Mouse (Mus musculus) heart, embryonic 13.5 days (tissue): ENCODE data around the gene Marveld3. TPM values are rescaled to one million over a fixed set of nuclear protein-coding genes. Genes with fewer than 3 reads are reported as not detected.

Source experiments
- ATAC-seq: fragments of 200-750 bp; cut with Nextera tagmentation; 2 replicates; pipeline ENCODE4 v1.8.0; 2017; ENCODE audit warnings: moderate TSS enrichment; ENCODE audit not compliant: insufficient number of reproducible peaks, low FRiP score, low TSS enrichment; ENCODE audit errors: extremely low read depth
- H3K27ac ChIP-seq: fragments of 300-500 bp; sonication (generic); replicated peaks from 2 replicates; pipeline ENCODE4 v1.5.1; 2015; ENCODE audit warnings: moderate library complexity, mild to moderate bottlenecking, inconsistent platforms
- H3K27me3 ChIP-seq: fragments of 300-500 bp; sonication (generic); replicated peaks from 2 replicates; pipeline ENCODE4 v1.6.1; 2015; ENCODE audit warnings: mild to moderate bottlenecking, inconsistent platforms
- H3K36me3 ChIP-seq: fragments of 300-500 bp; sonication (generic); 2 replicates; pipeline ENCODE4 v1.6.1; 2015; ENCODE audit warnings: mild to moderate bottlenecking, inconsistent platforms
- H3K4me1 ChIP-seq: fragments of 300-500 bp; sonication (generic); 2 replicates; pipeline ENCODE4 v1.6.1; 2015; ENCODE audit warnings: inconsistent platforms
- H3K4me2 ChIP-seq: fragments of 300-500 bp; sonication (generic); 2 replicates; pipeline ENCODE4 v1.6.1; 2015; ENCODE audit warnings: inconsistent platforms, mild to moderate bottlenecking, moderate library complexity
- H3K4me3 ChIP-seq: fragments of 300-500 bp; sonication (generic); 2 replicates; pipeline ENCODE4 v1.5.1; 2015; ENCODE audit warnings: moderate library complexity, mild to moderate bottlenecking, inconsistent platforms
- H3K9ac ChIP-seq: fragments of 300-500 bp; sonication (generic); 2 replicates; pipeline ENCODE4 v1.6.1; 2015; ENCODE audit warnings: inconsistent platforms, mild to moderate bottlenecking, moderate library complexity
- H3K9me3 ChIP-seq: fragments of 300-500 bp; sonication (generic); 2 replicates; pipeline ENCODE4 v1.6.1; 2016; ENCODE audit warnings: inconsistent platforms
- WGBS: fragments of 180-500 bp; shearing (Covaris S2); methylation state at CpG from one replicate; pipeline ENCODE4 v1.1.7; 2015; ENCODE audit warnings: mixed read lengths; 5-methylcytosine and 5-hydroxymethylcytosine counted together
- polyA plus RNA-seq: library from polyadenylated mRNA; unstranded; fragments of >200 nt; fragmentation: Nextera tagmentation; extraction: Ambion mirVana; gene quantifications from 2 replicates; pipeline ENCODE4 v1.2.1, GENCODE M21; 2015

Marveld3 gene
- 0.45 and 0.86 TPM in 2 replicates for polyA plus RNA-seq

- Histone ChIP-seq H3K27me3 (peaks cover 61% of the 10 kb centered on the region), H3K36me3 (no peaks in the 10 kb centered on the region), H3K9me3 (no peaks in the 10 kb centered on the region), H3K4me3 (peak within 1 kb of the TSS; percentile 50), H3K9ac (peak within 1 kb of the TSS; percentile 33), H3K27ac (no peak within 1 kb of the TSS), H3K4me2 (peak within 1 kb of the TSS; percentile 71), H3K4me1 (peaks cover 38% of the 10 kb centered on the region)
- WGBS = 6% methylated on average over 64 of the region's 64 CpGs
- ATAC-seq = no peak
Measured at GRCm38 (mm10) chr8:109961693-109962367, at the start of gene Marveld3. Gene Marveld3, minus strand, starts transcription at chr8:109962203.

- H3K4me2 ChIP-seq = no peak overlapping the region
- H3K27ac ChIP-seq = no peak overlapping the region
- no peaks in the 10 kb centered on the region for H3K27me3 ChIP-seq
- no peak for ATAC-seq
- H3K9ac ChIP-seq = no peak overlapping the region
- WGBS = 26% methylated on average over 5 of the region's 5 CpGs
- no peaks in the 10 kb centered on the region for H3K4me1 ChIP-seq
- H3K9me3 ChIP-seq = no peaks in the 10 kb centered on the region
- no peaks in the 10 kb centered on the region for H3K36me3 ChIP-seq
- H3K4me3 ChIP-seq = no peak overlapping the region
Measured at GRCm38 (mm10) chr8:110010868-110011267, 48.9 kb upstream of the Marveld3 start.

DNA sequence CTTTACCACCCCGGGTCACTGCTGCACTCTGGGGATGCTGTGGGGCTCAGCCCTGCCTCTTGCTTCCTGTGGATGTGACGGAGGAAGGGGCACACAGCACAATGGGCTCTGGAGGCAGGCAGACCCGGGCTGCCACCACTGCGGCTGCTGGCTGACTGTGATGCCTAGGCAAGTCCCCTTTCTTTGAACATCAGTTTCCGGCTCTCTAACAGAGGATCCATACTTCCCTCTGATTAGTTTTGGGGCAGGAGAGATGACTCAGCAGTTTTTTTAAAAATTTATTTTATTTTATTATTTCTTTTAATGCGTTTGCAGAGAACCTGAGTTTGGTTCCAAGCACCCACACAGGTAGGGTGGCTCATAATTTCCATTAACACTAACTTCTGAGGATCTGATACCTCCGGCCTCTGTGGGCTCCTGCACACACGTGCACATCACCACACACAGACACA, 47.0 kb upstream of the Marveld3 start:
- no peak overlapping the region for H3K4me2 ChIP-seq
- H3K4me1 ChIP-seq = no peaks in the 10 kb centered on the region
- H3K9ac ChIP-seq = no peak overlapping the region
- no peak for ATAC-seq
- H3K27me3 ChIP-seq = no peaks in the 10 kb centered on the region
- H3K9me3 ChIP-seq = no peaks in the 10 kb centered on the region
- no peak overlapping the region for H3K27ac ChIP-seq
- no peaks in the 10 kb centered on the region for H3K36me3 ChIP-seq
- no peak overlapping the region for H3K4me3 ChIP-seq
- WGBS = 56% methylated on average over 8 of the region's 8 CpGs

DNA sequence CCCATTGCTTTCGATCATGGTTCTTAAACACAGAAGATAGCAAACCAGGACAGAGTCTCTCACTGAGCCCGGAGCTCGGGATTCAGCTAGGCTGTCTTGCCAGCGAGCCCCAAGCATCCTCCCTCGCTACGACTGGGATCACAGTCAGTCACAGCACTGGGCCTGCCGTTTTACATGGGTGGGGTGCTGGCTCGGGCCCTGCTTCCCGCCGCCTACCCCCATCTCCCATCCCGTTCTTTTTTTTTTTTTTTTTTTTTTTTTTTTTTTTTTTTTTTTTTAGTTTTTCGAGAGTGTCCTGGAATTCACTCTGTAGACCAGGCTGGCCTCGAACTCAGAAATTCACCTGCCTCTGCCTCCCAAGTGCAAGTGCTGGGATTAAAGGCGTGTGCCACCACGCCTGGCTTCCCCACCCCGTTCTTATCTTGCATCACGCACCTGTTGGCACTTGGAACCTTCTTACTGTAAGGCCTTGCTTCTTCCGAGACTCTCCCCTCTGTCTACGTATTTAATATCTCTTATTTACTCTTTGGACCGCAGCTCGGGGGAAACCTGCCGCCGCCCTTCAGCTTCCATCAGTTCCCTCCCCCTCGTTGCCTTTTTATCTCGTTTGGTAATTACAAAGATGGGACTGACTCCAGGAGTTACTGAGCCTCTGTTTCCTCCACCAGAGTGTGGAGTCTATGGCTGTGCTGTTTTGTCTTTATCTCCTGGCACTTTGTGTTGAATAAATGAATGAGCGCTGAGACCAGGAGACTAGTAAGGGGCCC, 46.4 kb upstream of the Marveld3 start:
- no peak overlapping the region for H3K4me2 ChIP-seq
- H3K9me3 ChIP-seq = no peaks in the 10 kb centered on the region
- H3K9ac ChIP-seq = no peak overlapping the region
- no peak overlapping the region for H3K27ac ChIP-seq
- no peaks in the 10 kb centered on the region for H3K27me3 ChIP-seq
- 69% methylated on average over 26 of the region's 26 CpGs for WGBS
- no peaks in the 10 kb centered on the region for H3K36me3 ChIP-seq
- no peak for ATAC-seq
- no peaks in the 10 kb centered on the region for H3K4me1 ChIP-seq
- H3K4me3 ChIP-seq = no peak overlapping the region

GRCm38 (mm10) chr8:110006312-110007023, 44.5 kb upstream of the Marveld3 start:
- H3K4me2 ChIP-seq = no peak overlapping the region
- ATAC-seq = no peak
- H3K27me3 ChIP-seq = 0 out of 2 replicates have a peak, but pooled peaks cover 5% of the 10 kb centered on the region
- no peak overlapping the region for H3K9ac ChIP-seq
- H3K36me3 ChIP-seq = no peaks in the 10 kb centered on the region
- no peaks in the 10 kb centered on the region for H3K4me1 ChIP-seq
- H3K27ac ChIP-seq = no peak overlapping the region
- H3K9me3 ChIP-seq = no peaks in the 10 kb centered on the region
- no peak overlapping the region for H3K4me3 ChIP-seq
- WGBS = 62% methylated on average over 17 of the region's 17 CpGs

DNA sequence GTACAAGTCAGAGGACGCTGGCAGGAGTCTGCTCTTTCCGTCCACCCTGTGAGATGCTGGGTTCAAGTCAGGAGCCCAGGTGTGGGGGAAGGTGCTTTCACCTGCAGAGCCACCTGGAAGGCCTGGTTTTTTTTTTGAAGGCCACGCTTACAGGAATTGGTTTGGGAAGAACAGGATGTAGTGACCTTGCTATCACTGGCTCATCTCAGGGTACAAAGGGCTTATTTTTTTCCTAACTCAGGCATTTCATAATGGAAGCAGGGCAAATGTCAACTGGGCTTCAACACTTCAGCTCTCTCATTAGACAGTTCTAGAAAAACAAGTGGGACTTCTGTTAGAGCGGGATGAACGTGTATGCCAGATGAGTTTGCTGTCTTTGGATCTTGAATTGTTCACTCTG, 42.3 kb upstream of the Marveld3 start:
- no peaks in the 10 kb centered on the region for H3K36me3 ChIP-seq
- no peak overlapping the region for H3K4me2 ChIP-seq
- no peak overlapping the region for H3K9ac ChIP-seq
- H3K4me1 ChIP-seq = no peaks in the 10 kb centered on the region
- WGBS = 64% methylated on average over 5 of the region's 5 CpGs
- no peak overlapping the region for H3K27ac ChIP-seq
- no peak overlapping the region for H3K4me3 ChIP-seq
- ATAC-seq = no peak
- no peaks in the 10 kb centered on the region for H3K9me3 ChIP-seq
- H3K27me3 ChIP-seq = 0 out of 2 replicates have a peak, but pooled peaks cover 5% of the 10 kb centered on the region

GRCm38 (mm10) chr8:110002953-110003352, 41.0 kb upstream of the Marveld3 start:
- WGBS = 26% methylated on average over 9 of the region's 9 CpGs
- H3K4me1 ChIP-seq = no peaks in the 10 kb centered on the region
- peaks cover 9% of the 10 kb centered on the region; the same call in 1 of the 2 replicates for H3K27me3 ChIP-seq
- no peak overlapping the region for H3K27ac ChIP-seq
- no peaks in the 10 kb centered on the region for H3K36me3 ChIP-seq
- no peak overlapping the region for H3K4me3 ChIP-seq
- ATAC-seq = no peak
- H3K9ac ChIP-seq = no peak overlapping the region
- no peak overlapping the region for H3K4me2 ChIP-seq
- no peaks in the 10 kb centered on the region for H3K9me3 ChIP-seq

GRCm38 (mm10) chr8:109999974-110000373, 38.0 kb upstream of the Marveld3 start:
- Histone ChIP-seq H3K36me3 (no peaks in the 10 kb centered on the region), H3K4me1 (no peaks in the 10 kb centered on the region), H3K27ac (no peak overlapping the region), H3K9me3 (no peaks in the 10 kb centered on the region), H3K9ac (no peak overlapping the region), H3K4me2 (no peak overlapping the region), H3K4me3 (no peak overlapping the region), H3K27me3 (peaks cover 9% of the 10 kb centered on the region; the same call in 1 of the 2 replicates)
- WGBS = 71% methylated on average over 10 of the region's 10 CpGs
- ATAC-seq = no peak

- H3K27me3 ChIP-seq = peaks cover 9% of the 10 kb centered on the region; the same call in 1 of the 2 replicates
- no peak overlapping the region for H3K9ac ChIP-seq
- H3K36me3 ChIP-seq = no peaks in the 10 kb centered on the region
- H3K4me3 ChIP-seq = no peak overlapping the region
- no peaks in the 10 kb centered on the region for H3K9me3 ChIP-seq
- no peak overlapping the region for H3K4me2 ChIP-seq
- H3K4me1 ChIP-seq = no peaks in the 10 kb centered on the region
- no peak for ATAC-seq
- no peak overlapping the region for H3K27ac ChIP-seq
- WGBS = 78% methylated on average over 7 of the region's 7 CpGs
Measured at GRCm38 (mm10) chr8:109998066-109998465, 36.1 kb upstream of the Marveld3 start.

DNA sequence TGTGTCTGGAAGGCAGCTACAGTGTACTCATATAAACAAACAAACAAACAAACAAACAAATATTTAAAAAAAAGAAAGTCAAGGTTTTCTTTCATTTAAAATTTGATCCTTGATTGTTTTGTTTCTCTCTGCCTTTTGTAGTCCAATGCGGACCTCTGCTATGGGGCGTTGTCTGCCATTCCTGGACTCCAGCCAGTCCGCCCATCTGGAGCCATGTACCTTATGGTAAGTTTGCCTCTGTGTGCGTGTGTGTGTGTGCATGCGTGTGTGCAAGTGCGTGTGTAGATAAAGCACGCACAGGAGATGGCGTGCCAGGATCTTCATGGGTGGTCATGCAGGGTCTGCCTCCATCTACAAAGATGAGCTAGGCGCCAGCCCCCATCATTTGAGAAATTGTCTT, 35.4 kb upstream of the Marveld3 start:
- H3K4me3 ChIP-seq = no peak overlapping the region
- 83% methylated on average over 9 of the region's 9 CpGs for WGBS
- ATAC-seq = no peak

DNA sequence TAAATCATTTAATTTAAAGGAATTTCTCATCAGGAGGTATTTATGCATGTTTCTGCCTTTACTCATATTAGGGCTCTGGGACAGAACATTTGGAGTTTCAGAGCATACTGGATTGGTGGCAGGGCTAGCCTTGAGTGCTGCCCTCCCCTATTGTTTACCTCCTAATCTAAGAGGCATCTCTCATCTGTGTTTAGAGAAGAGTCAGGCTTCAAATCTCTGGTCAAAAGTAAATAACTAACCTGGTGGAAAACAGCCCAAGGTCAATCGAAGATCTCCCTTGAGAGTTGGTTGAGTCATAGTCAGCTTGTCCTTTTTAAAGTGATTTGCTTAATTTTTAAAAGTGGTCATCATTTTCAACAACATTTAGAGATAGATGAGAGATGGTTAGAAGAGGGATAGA, 30.9 kb upstream of the Marveld3 start:
- Histone ChIP-seq H3K4me3 (no peak overlapping the region), H3K9ac (no peak overlapping the region), H3K4me1 (no peaks in the 10 kb centered on the region), H3K36me3 (no peaks in the 10 kb centered on the region), H3K9me3 (no peaks in the 10 kb centered on the region), H3K4me2 (no peak overlapping the region), H3K27me3 (no peaks in the 10 kb centered on the region; the same call in 1 of the 2 replicates), H3K27ac (no peak overlapping the region)
- ATAC-seq = no peak
- 69% methylated on average over 1 of the region's 1 CpGs for WGBS

More for the DNA sequence above, 35.4 kb upstream of the Marveld3 start:
- peaks cover 9% of the 10 kb centered on the region; the same call in 1 of the 2 replicates for H3K27me3 ChIP-seq
- no peak overlapping the region for H3K4me2 ChIP-seq
- H3K27ac ChIP-seq = no peak overlapping the region
- H3K4me1 ChIP-seq = no peaks in the 10 kb centered on the region
- no peaks in the 10 kb centered on the region for H3K36me3 ChIP-seq
- H3K9ac ChIP-seq = no peak overlapping the region
- H3K9me3 ChIP-seq = no peaks in the 10 kb centered on the region
